Mouse (Mus musculus) embryonic stem cell, embryonic (primary cell): Measurements from ENCODE around the gene Hsdl2.

Source experiments
- CTCF ChIA-PET, 4 experiments: fragments of 300-600 bp in 2 of 4; fragments of 350-600 bp in 2 of 4; sonication (Branson Sonifier 250); formaldehyde crosslinking; loops; one replicate each; lab custom pipeline; 2022; ENCODE audit warnings: inconsistent platforms in 2 of 4; lab: Charles Lee
- POLR2A ChIA-PET, 4 experiments: fragments of 300-600 bp in 2 of 4; fragments of 350-600 bp in 2 of 4; sonication (Branson Sonifier 250); formaldehyde crosslinking; loops; one replicate each; lab custom pipeline; 2022; ENCODE audit warnings: antibody characterized with exemption in 4 of 4, inconsistent platforms in 1 of 4; lab: Charles Lee

The Hsdl2 gene

DNA sequence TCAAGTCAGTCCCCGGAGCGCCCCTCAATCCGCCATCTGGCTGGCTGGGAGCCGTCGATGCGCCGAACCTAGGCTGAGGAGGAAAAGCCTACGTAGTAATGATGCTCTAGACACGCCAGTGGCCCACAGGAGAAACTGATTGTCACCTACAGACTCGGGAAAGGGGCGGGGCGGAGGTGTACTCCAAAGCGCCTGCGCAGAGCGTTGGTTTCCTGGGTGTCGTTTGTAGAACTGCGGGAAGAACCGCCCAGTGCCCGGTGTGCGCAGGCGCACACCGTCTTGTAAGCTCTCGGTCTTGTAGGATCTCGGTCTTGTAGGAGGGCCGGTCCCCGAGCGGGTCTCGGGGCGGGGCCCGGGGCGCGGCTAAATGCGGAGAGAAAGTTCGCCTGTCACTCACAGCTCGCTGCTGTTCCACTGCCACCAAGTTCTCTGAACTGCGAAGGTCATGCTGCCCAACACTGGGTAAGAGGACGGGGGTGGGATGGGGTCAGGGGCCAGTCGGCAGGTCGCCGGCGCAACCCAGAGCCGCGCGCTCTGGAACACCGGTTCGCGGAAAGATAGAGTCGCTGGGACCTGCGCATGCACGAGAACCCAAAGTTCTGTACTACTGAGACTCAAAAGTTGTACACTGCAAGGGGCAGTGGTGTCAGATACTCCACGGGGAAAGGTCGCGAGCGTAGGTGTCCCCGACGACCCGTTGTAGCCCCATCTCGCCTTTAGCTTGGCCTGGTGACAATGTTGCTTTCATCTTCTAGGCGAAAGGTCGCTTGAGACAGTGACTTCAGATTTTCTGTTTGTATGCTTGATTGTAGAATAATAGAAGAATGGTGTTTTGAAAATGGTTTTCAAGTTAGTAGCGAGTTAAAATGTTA lies at the start of gene Hsdl2:
Hsdl2 (plus strand) TSS at position 250 of the 872 bp plus-strand sequence.
- ChIA-PET POLR2A (interaction anchor here in 3 of 4 experiments (0.6 to 2.8 kb wide), 31 partner anchors 8 to 1715 kb away, joined by 3 to 16 read pairs (median 3); partner anchors contain the start of genes E130308A19Rik (in 3 of the 3), Slc46a2 (in 1 of the 3), Snx30 (in 1 of the 3) and Ugcg (in 1 of the 3)), CTCF (interaction anchor here in 2 of 4 experiments (0.6 to 1.4 kb wide), 7 partner anchors 9 to 346 kb away, joined by 3 to 8 read pairs (median 3); partner anchors contain the start of gene E130308A19Rik (in 1 of the 2))

DNA sequence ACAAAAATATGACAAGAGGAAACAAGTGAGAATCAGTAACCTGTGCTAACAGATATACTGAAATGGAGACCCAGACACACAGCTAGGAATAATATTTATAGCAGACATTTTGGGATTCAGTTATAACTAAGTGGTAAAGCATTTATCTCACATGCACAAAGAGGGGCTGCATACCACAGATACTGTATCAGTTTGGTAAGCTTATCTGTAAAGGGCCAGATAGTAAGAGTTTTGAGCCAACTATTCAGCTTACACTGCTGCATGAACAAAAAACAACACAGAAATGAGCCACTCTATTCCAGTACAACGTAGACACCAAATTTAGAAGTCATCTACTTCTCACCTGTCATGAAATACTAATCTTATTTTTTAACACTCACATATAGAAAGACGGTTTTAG lies 48.1 kb upstream of the Hsdl2 start:
- POLR2A ChIA-PET: interaction anchor here in 3 of 4 experiments (0.7 to 2.0 kb wide), 5 partner anchors 10 to 27 kb away, joined by 3 to 10 read pairs (median 3); no protein-coding TSS in a partner anchor
- CTCF ChIA-PET: interaction anchor here in 1 of 4 experiments (0.6 kb wide), 1 partner anchor 260 kb away, joined by 4 read pairs; no protein-coding TSS in a partner anchor

DNA sequence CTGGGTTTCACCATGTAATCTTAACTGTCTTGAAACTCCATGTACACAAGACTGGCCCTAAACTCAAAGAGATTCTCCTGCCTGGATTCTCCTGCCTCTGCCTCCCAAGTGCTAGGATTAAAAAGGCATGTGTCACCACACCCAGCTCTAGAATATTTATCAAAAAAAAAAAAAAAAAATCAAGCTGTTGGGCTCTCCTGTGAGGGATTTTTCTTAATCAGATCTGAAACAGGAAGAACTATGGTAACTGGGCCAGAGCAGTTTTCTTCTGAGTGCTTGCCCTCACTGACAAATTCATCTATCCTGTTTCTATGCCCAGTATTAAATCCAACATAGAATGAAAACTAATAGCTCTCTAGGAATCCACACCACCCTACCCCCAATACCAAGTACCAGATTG lies 45.7 kb upstream of the Hsdl2 start:
- ChIA-PET POLR2A (interaction anchor here (0.5 to 5.5 kb wide), 18 partner anchors 9 to 344 kb away, joined by 3 to 31 read pairs (median 4); no protein-coding TSS in a partner anchor), CTCF (no interaction called here)

GRCm38 (mm10) chr4:59536281-59536680 lies 45.1 kb upstream of the Hsdl2 start:
- POLR2A ChIA-PET: interaction anchor here (0.5 to 5.5 kb wide), 17 partner anchors 8 to 642 kb away, joined by 3 to 31 read pairs (median 4); no protein-coding TSS in a partner anchor
- CTCF ChIA-PET: no interaction called here

DNA sequence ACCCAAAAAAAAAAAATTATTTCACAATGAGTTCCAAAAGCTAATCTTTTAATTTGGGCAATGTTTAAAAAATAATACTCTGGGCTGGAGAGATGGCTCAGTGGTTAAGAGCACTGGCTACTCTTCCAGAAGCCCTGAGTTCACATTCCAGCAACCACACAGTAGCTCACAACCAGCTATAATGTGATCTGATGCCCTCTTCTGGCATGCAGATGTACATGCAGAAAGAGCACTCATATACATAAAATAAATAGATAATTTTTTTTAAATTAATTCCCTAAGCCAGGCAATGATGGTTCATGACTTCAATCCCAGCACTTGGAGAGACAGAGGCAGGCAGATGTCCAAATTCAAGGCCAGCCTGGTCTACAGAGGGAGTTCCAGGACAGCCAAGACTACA lies 38.4 kb upstream of the Hsdl2 start:
- POLR2A ChIA-PET: interaction anchor here in 3 of 4 experiments (0.7 to 1.4 kb wide), 6 partner anchors 9 to 183 kb away, joined by 3 to 6 read pairs (median 3); no protein-coding TSS in a partner anchor

DNA sequence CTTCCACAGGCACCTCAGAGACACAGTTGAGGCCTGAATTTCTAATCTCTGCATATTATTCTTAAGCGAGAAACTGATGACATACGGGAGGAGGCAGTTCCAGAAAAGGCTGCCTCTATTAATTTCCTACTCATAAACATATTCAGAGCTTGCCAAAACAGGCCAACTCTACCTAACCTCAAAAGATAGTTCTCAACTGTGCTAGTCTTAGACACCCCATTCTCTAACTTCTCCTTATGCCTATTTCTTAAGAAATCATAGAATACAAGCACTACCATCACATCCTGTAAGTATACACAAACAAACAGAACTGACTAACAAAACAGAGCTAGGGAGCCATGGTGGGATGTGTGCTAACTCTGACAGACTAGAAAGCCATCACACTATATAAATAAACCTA lies 36.7 kb upstream of the Hsdl2 start:
- POLR2A ChIA-PET: interaction anchor here in 2 of 4 experiments (0.9 to 1.6 kb wide), 3 partner anchors 8 to 21 kb away, joined by 3 to 5 read pairs (median 5); no protein-coding TSS in a partner anchor
- CTCF ChIA-PET: no interaction called here

More for the DNA sequence above, 38.4 kb upstream of the Hsdl2 start:
- CTCF ChIA-PET: interaction anchor here (0.6 to 1.2 kb wide), 7 partner anchors 26 to 363 kb away, joined by 3 to 4 read pairs (median 3); no protein-coding TSS in a partner anchor

DNA sequence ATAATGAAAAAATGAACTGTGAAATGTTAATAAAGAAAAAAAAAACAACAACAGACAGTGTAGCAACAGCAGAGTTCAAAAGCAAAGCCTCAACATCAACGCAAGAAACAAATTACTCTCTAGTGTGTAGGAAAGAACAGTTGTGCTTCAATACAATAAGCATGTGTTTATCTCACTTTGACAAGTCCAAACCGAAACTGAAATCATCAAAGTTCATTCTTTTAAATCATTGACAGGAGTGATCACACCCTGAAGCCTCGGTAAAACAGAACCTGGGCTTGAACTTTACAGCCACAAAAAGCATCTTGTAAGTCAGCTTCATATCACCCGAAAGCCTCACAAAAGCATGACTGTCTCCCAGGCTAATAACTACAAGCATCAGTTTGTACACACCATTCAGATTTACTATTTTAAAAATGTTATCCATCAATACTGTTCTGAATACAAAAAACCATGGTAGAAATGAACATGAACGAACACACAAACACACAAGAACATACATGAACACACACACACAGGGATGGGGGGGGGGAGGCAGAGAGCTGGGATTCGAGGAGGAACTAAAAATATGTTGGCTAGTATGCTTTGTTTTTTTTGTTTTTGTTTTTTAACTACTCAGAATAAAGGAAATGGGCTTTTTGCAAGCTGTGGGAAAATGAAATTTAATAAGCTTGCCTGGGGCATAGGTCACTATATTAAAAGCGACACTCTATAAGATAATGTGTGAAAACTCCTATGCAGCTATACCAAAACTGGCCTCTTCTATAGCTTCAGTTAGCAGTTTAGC lies 34.9 kb upstream of the Hsdl2 start:
- ChIA-PET CTCF (interaction anchor here in 1 of 4 experiments (0.7 kb wide), 1 partner anchor 283 kb away, joined by 4 read pairs; no protein-coding TSS in a partner anchor), POLR2A (interaction anchor here in 3 of 4 experiments (0.6 to 4.1 kb wide), 14 partner anchors 8 to 186 kb away, joined by 3 to 31 read pairs (median 4); no protein-coding TSS in a partner anchor)

- POLR2A ChIA-PET: interaction anchor here (0.6 to 4.1 kb wide), 24 partner anchors 8 to 993 kb away, joined by 3 to 31 read pairs (median 4); no protein-coding TSS in a partner anchor
- CTCF ChIA-PET: no interaction called here
These were observed 34.0 kb upstream of the Hsdl2 start for GRCm38 (mm10) chr4:59547136-59547889.

DNA sequence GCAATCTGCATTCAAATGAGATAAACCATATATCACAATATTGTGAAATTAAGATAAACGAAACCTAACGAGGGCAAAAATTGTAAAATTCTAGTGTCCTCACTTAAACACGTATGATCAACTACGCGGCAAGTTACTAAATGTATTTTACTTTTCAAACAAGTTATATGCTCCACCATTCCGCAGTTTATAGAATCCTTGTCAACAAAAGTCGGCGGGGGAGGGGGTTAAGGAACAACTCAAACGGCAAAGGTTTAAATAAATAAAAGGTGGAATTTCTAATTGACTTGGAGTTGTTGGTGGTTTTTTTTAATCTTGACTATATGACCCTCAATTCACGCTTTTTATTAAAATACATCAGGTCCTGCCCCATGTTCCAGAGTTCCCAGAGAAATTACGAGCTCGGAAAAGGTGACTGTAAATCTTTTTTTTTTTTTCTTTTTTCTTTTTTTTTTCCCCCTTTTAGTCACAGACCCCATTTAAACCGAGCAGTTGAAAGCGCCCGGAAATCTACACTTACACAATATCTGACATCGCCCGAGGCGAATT lies 33.3 kb upstream of the Hsdl2 start:
- POLR2A ChIA-PET: interaction anchor here in 3 of 4 experiments (0.6 to 4.1 kb wide), 24 partner anchors 10 to 182 kb away, joined by 3 to 31 read pairs (median 4); no protein-coding TSS in a partner anchor
- CTCF ChIA-PET: interaction anchor here in 1 of 4 experiments (0.6 kb wide), 1 partner anchor 361 kb away, joined by 3 read pairs; no protein-coding TSS in a partner anchor

- ChIA-PET POLR2A (interaction anchor here in 3 of 4 experiments (0.6 to 4.1 kb wide), 16 partner anchors 8 to 432 kb away, joined by 3 to 31 read pairs (median 4); no protein-coding TSS in a partner anchor), CTCF (interaction anchor here in 1 of 4 experiments (0.6 kb wide), 1 partner anchor 287 kb away, joined by 3 read pairs; no protein-coding TSS in a partner anchor)
These were observed 32.7 kb upstream of the Hsdl2 start for GRCm38 (mm10) chr4:59548560-59549174.

GRCm38 (mm10) chr4:59549175-59549976 lies 32.0 kb upstream of the Hsdl2 start, which contains the start of gene Ptbp3:
Gene Ptbp3 (minus strand): TSS chr4:59549364.
- ChIA-PET POLR2A (interaction anchor here in 3 of 4 experiments (0.6 to 4.1 kb wide), 16 partner anchors 9 to 433 kb away, joined by 3 to 31 read pairs (median 3); no protein-coding TSS in a partner anchor), CTCF (interaction anchor here in 1 of 4 experiments (0.6 kb wide), 1 partner anchor 288 kb away, joined by 3 read pairs; no protein-coding TSS in a partner anchor)

DNA sequence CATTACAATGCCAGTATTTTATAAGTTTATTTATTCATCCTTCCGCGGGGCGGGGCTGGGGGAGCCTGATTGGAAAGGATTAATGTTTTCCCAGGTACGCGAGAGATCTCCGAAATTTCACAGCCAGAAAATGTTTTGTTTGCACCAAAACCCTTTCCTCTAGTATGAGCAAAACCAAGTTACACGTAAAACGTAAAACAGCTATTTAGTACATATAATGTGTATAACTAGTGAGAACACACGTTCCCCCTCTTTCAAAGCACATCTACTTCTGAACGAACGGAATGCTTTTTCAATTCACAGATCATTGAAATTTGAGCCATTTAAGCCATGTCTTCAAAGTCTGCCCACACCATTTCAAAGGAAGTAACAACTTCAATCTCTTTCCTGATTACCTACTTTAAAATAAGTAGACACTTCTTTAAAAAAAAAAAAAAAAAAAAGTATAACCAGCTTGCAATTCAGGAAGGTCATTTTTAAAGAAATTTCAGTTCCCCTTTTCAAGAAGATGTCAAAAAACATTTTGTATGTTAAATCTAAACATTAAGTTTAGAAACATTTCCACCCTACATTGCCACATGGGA lies 31.3 kb upstream of the Hsdl2 start:
- ChIA-PET POLR2A (interaction anchor here in 2 of 4 experiments (0.6 to 4.1 kb wide), 9 partner anchors 9 to 109 kb away, joined by 3 to 24 read pairs (median 3); no protein-coding TSS in a partner anchor), CTCF (no interaction called here)

DNA sequence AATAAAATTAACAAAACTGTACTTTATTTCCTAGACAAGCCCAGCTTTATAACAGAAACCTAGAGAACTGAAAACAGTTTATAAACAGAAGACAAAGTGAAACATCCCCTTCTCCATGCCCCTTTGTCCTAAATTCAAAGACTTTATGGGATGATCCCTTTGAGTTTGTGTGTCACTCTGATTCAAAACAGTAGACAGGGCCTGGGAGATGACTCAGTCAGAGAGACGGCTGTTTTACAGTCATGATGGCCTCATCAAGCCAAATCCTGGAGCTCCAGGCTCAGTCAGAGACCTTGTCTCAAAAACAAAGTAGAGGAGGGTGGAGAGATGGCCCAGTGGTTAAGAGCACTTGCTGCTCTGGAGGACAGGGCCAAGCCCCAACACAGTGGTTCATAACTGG lies 29.5 kb upstream of the Hsdl2 start:
- POLR2A ChIA-PET: interaction anchor here in 2 of 4 experiments (1.0 to 2.2 kb wide), 3 partner anchors 11 to 198 kb away, joined by 3 to 6 read pairs (median 6); no protein-coding TSS in a partner anchor
- CTCF ChIA-PET: interaction anchor here in 2 of 4 experiments (0.6 to 1.2 kb wide), 2 partner anchors 18 to 152 kb away, joined by 3 read pairs; no protein-coding TSS in a partner anchor

- ChIA-PET POLR2A (interaction anchor here in 1 of 4 experiments (1.5 to 2.2 kb wide), 2 partner anchors 10 to 14 kb away, joined by 6 read pairs; no protein-coding TSS in a partner anchor), CTCF (no interaction called here)
These were observed 28.5 kb upstream of the Hsdl2 start for GRCm38 (mm10) chr4:59552835-59553234.

DNA sequence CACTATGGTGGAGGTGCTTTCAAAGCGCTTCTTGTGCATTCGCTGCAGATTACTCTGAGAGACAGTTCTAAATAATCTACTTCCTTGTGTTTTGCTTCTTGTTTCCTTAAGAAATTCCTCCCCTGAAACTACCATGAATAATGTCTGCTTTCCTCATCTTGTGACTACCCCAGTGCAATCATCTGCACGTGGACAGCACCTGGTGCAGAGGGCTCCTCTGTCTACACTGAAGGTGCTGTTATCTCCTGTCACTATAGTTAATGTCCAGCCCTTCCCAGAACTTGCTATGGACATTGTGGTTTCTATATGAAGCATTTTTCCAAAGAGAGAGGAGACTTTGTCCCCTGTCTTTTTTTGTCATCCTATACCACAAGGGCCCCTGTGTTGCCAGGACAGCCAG lies 27.8 kb upstream of the Hsdl2 start:
- CTCF ChIA-PET: no interaction called here
- POLR2A ChIA-PET: interaction anchor here in 1 of 4 experiments (2.2 kb wide), 1 partner anchor 15 kb away, joined by 6 read pairs; no protein-coding TSS in a partner anchor
